Mouse (Mus musculus): ENCODE data around the gene Gpd1. TPM values are rescaled to one million over a fixed set of nuclear protein-coding genes. Genes with fewer than 3 reads are reported as not detected.
"Not testable (repeated sequence)": the region's sequence is repeated elsewhere in the genome, so short reads cannot be mapped to it uniquely, and the experiment has no call there.

Gene Gpd1
- polyA plus RNA-seq, 1 experiment from 2014 or later, result 3.7 TPM

- Histone ChIP-seq H3K36me3 (ENCODE audit: control insufficient read depth, insufficient read depth, low read length) (peaks cover 13% of the 10 kb centered on the region), H3K27ac (ENCODE audit: low read length) (peak overlapping the region; percentile 89), H3K9me3 (ENCODE audit: control insufficient read depth, low read length) (0 out of 2 replicates have a peak, but pooled peaks cover under 1% of the 10 kb centered on the region), H3K4me3 (ENCODE audit: low read length) (0 out of 2 replicates have a peak overlapping the region, but pooled peaks have one; percentile 1), H3K27me3 (ENCODE audit: control insufficient read depth, insufficient read depth, low read depth, low read length) (no peaks in the 10 kb centered on the region), H3K4me1 (replicated peaks; ENCODE audit: control insufficient read depth, insufficient read depth, low read length) (peaks cover 27% of the 10 kb centered on the region), H3K9ac (ENCODE audit: low read length) (peak overlapping the region; percentile 48), H3K4me2 (ENCODE audit: low read depth, low read length) (peak overlapping the region; percentile 81)
- WGBS, result 17% methylated on average over 11 of the region's 11 CpGs
- ATAC-seq (ENCODE audit: low read depth), result peak; percentile 18; the same call in 1 of the 2 replicates
These were observed 6.4 kb downstream of the Gpd1 start for GRCm38 (mm10) chr15:99723515-99724291.

DNA sequence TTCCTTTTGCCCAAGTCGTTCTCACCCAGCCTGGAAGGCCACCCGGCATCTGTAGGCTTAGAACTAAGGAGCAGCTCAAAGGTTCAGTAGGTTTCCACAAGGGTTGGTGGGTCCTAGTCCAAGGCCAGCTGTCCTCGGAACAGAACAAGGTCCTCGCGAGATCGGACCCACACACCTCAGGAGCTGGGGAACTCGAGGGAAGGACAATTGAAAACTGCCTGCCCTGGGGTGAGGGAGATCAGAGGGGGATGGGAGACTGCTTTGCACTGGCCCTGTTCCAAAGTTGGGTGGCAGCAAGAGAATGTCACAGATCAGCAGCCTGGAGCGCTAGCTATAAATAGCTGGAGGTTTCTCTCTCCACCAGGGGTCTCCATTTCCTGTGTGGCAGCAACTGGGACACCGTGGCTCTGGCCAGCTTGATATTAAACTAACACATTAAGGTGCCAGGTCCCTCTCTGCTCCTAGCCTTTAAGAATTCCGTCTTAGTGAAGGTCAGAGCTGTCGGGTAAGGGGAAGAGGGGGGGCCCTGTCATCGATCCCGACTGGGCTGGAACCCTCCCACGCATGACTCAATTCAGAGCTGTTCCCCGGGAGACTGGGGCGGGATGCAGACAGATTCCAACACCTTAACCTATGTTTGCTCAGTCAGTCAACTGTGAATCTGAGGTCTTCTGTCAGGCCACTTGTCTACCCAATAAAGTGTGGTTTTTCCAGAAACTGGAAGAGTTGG, 7.1 kb downstream of the Gpd1 start:
- H3K27me3 ChIP-seq (ENCODE audit: control insufficient read depth, insufficient read depth, low read depth, low read length), result no peaks in the 10 kb centered on the region
- H3K4me2 ChIP-seq (ENCODE audit: low read depth, low read length), result peak overlapping the region; percentile 81
- H3K4me3 ChIP-seq (ENCODE audit: low read length), result peak overlapping the region; percentile 65
- peak; percentile 39 for ATAC-seq (ENCODE audit: low read depth)
- H3K36me3 ChIP-seq (ENCODE audit: control insufficient read depth, insufficient read depth, low read length), result peaks cover 18% of the 10 kb centered on the region
- peaks cover 6% of the 10 kb centered on the region for H3K9me3 ChIP-seq (ENCODE audit: control insufficient read depth, low read length)
- H3K9ac ChIP-seq (ENCODE audit: low read length), result peak overlapping the region; percentile 63
- WGBS, result 7% methylated on average over 16 of the region's 16 CpGs
- H3K27ac ChIP-seq (ENCODE audit: low read length), result peak overlapping the region; percentile 89
- peaks cover 27% of the 10 kb centered on the region for H3K4me1 ChIP-seq (replicated peaks; ENCODE audit: control insufficient read depth, insufficient read depth, low read length)

- Histone ChIP-seq H3K36me3 (ENCODE audit: control insufficient read depth, insufficient read depth, low read length) (peaks cover 18% of the 10 kb centered on the region), H3K27me3 (ENCODE audit: control insufficient read depth, insufficient read depth, low read depth, low read length) (no peaks in the 10 kb centered on the region), H3K9me3 (ENCODE audit: control insufficient read depth, low read length) (peaks cover 6% of the 10 kb centered on the region), H3K27ac (ENCODE audit: low read length) (peak within 1 kb of the TSS; percentile 95), H3K4me2 (ENCODE audit: low read depth, low read length) (peak within 1 kb of the TSS; percentile 86), H3K4me3 (ENCODE audit: low read length) (peak within 1 kb of the TSS; percentile 65), H3K4me1 (replicated peaks; ENCODE audit: control insufficient read depth, insufficient read depth, low read length) (peaks cover 27% of the 10 kb centered on the region), H3K9ac (ENCODE audit: low read length) (peak within 1 kb of the TSS; percentile 82)
- ATAC-seq (ENCODE audit: low read depth), result peak; percentile 94
- under 1% methylated on average over 54 of the region's 68 CpGs for WGBS
These were observed 8.2 kb downstream of the Gpd1 start, which contains the start of gene Cox14 for GRCm38 (mm10) chr15:99725341-99726155. TSS of gene Cox14 (plus strand) at chr15:99725618.

GRCm38 (mm10) chr15:99726549-99726948, 9.2 kb downstream of the Gpd1 start:
- 54% methylated on average over 2 of the region's 2 CpGs for WGBS
- H3K9me3 ChIP-seq (ENCODE audit: control insufficient read depth, low read length), result peaks cover 6% of the 10 kb centered on the region

DNA sequence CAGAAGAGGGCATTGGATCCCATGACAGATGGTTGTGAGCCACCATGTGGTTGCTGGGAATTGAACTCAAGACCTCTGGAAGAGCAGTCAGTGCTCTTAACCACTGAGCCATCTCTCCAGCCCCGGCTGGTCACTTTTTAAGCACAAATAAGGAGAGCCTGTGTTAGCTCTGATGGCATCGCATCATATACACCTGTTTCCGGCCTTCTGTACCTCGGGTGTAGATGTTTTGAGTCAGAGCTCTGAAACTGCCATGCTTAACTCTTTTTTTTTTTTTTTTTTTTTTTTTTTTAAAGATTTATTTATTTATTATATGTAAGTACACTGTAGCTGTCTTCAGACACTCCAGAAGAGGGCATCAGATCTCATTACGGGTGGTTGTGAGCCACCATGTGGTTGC, 9.7 kb downstream of the Gpd1 start:
- peaks cover 18% of the 10 kb centered on the region for H3K36me3 ChIP-seq (ENCODE audit: control insufficient read depth, insufficient read depth, low read length)
- not testable (repeated sequence) for H3K27ac ChIP-seq (ENCODE audit: low read length); H3K4me3 ChIP-seq (ENCODE audit: low read length); H3K9ac ChIP-seq (ENCODE audit: low read length); H3K9me3 ChIP-seq (ENCODE audit: control insufficient read depth, low read length); H3K4me2 ChIP-seq (ENCODE audit: low read depth, low read length); ATAC-seq (ENCODE audit: low read depth); H3K27me3 ChIP-seq (ENCODE audit: control insufficient read depth, insufficient read depth, low read depth, low read length)
- H3K4me1 ChIP-seq (replicated peaks; ENCODE audit: control insufficient read depth, insufficient read depth, low read length), result peaks cover 27% of the 10 kb centered on the region
- 88% methylated on average over 4 of the region's 5 CpGs for WGBS

More at GRCm38 (mm10) chr15:99726549-99726948, 9.2 kb downstream of the Gpd1 start:
- H3K9ac ChIP-seq (ENCODE audit: low read length), result peak overlapping the region; percentile 82
- ATAC-seq (ENCODE audit: low read depth), result no peak
- H3K27ac ChIP-seq (ENCODE audit: low read length), result no peak overlapping the region
- no peaks in the 10 kb centered on the region for H3K27me3 ChIP-seq (ENCODE audit: control insufficient read depth, insufficient read depth, low read depth, low read length)
- H3K36me3 ChIP-seq (ENCODE audit: control insufficient read depth, insufficient read depth, low read length), result peaks cover 18% of the 10 kb centered on the region
- H3K4me2 ChIP-seq (ENCODE audit: low read depth, low read length), result peak overlapping the region; percentile 86
- peak overlapping the region; percentile 65 for H3K4me3 ChIP-seq (ENCODE audit: low read length)
- H3K4me1 ChIP-seq (replicated peaks; ENCODE audit: control insufficient read depth, insufficient read depth, low read length), result peaks cover 27% of the 10 kb centered on the region

- peaks cover 27% of the 10 kb centered on the region for H3K4me1 ChIP-seq (replicated peaks; ENCODE audit: control insufficient read depth, insufficient read depth, low read length)
- WGBS, result 97% methylated on average over 12 of the region's 12 CpGs
- H3K4me3 ChIP-seq (ENCODE audit: low read length), result no peak overlapping the region
- H3K27ac ChIP-seq (ENCODE audit: low read length), result no peak overlapping the region
- no peak for ATAC-seq (ENCODE audit: low read depth)
- H3K9ac ChIP-seq (ENCODE audit: low read length), result no peak overlapping the region
- no peaks in the 10 kb centered on the region for H3K27me3 ChIP-seq (ENCODE audit: control insufficient read depth, insufficient read depth, low read depth, low read length)
- H3K36me3 ChIP-seq (ENCODE audit: control insufficient read depth, insufficient read depth, low read length), result peaks cover 18% of the 10 kb centered on the region
- peaks cover 6% of the 10 kb centered on the region for H3K9me3 ChIP-seq (ENCODE audit: control insufficient read depth, low read length)
- no peak overlapping the region for H3K4me2 ChIP-seq (ENCODE audit: low read depth, low read length)
These were observed 10.2 kb downstream of the Gpd1 start for GRCm38 (mm10) chr15:99727525-99727924.

GRCm38 (mm10) chr15:99728211-99728610, 10.9 kb downstream of the Gpd1 start:
- H3K27ac ChIP-seq (ENCODE audit: low read length), result no peak overlapping the region
- H3K9ac ChIP-seq (ENCODE audit: low read length), result no peak overlapping the region
- peaks cover 18% of the 10 kb centered on the region for H3K36me3 ChIP-seq (ENCODE audit: control insufficient read depth, insufficient read depth, low read length)
- H3K4me1 ChIP-seq (replicated peaks; ENCODE audit: control insufficient read depth, insufficient read depth, low read length), result peaks cover 22% of the 10 kb centered on the region
- 92% methylated on average over 5 of the region's 5 CpGs for WGBS
- no peak overlapping the region for H3K4me2 ChIP-seq (ENCODE audit: low read depth, low read length)
- peaks cover 6% of the 10 kb centered on the region for H3K9me3 ChIP-seq (ENCODE audit: control insufficient read depth, low read length)
- H3K27me3 ChIP-seq (ENCODE audit: control insufficient read depth, insufficient read depth, low read depth, low read length), result no peaks in the 10 kb centered on the region
- ATAC-seq (ENCODE audit: low read depth), result no peak
- no peak overlapping the region for H3K4me3 ChIP-seq (ENCODE audit: low read length)

- H3K4me2 ChIP-seq (ENCODE audit: low read depth, low read length), result no peak overlapping the region
- WGBS, result 95% methylated on average over 3 of the region's 4 CpGs
- no peak for ATAC-seq (ENCODE audit: low read depth)
- no peak overlapping the region for H3K4me3 ChIP-seq (ENCODE audit: low read length)
- no peak overlapping the region for H3K27ac ChIP-seq (ENCODE audit: low read length)
- no peaks in the 10 kb centered on the region for H3K27me3 ChIP-seq (ENCODE audit: control insufficient read depth, insufficient read depth, low read depth, low read length)
- peaks cover 6% of the 10 kb centered on the region for H3K9me3 ChIP-seq (ENCODE audit: control insufficient read depth, low read length)
- peaks cover 20% of the 10 kb centered on the region for H3K36me3 ChIP-seq (ENCODE audit: control insufficient read depth, insufficient read depth, low read length)
- peaks cover 12% of the 10 kb centered on the region for H3K4me1 ChIP-seq (replicated peaks; ENCODE audit: control insufficient read depth, insufficient read depth, low read length)
- H3K9ac ChIP-seq (ENCODE audit: low read length), result no peak overlapping the region
These were observed 11.9 kb downstream of the Gpd1 start for GRCm38 (mm10) chr15:99729056-99729783.

All from lung, embryonic 16.5 days (tissue).